In the genomic region with DNA sequence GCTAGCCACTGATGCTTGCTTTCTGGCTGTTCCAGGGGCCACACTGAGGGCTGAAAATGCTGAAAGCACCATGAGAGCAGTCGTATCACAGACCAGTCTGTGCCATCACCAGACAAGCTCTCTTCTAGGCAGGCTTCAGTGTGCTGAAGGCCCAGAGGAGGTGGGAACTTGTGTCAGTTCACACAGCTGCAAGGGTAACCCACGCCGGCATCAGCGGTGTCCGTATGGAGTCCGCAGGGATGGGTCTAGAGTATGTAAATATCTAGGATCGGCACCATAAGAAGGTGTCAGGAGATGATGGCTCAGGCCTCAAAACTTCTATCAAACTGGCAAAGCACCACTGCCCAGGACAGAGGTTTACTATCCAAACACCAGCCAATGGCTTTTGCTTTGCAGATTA, we compare ENCODE assay signal across 14 mouse cellular contexts.
DNase-seq lines count a peak whose midpoint lies in the region; ATAC-seq and TF ChIP-seq lines count a peak whose summit lies in the region.
"Had no signal": no experiment of that assay in that cellular context is flagged by ENCODE, and none has a peak within 500 bp of the region (broad histone marks: within the 10 kb centered on the region; RNA-seq: fewer than 3 reads in every experiment).

No protein-coding gene starts in this region.

- no peak overlapping the region for H3K9ac ChIP-seq in heart, postnatal 0 days (replicated peaks; ENCODE audit: low read depth, low read length)
- no peak overlapping the region for H3K9ac ChIP-seq in lung, postnatal 0 days (replicated peaks; ENCODE audit: low read depth)
- no peak overlapping the region for H3K9ac ChIP-seq in forebrain, embryonic 13.5 days
- no peak overlapping the region for H3K9ac ChIP-seq in stomach, postnatal 0 days (ENCODE audit: low read length)
- H3K9ac ChIP-seq: midbrain, embryonic 15.5 days had no signal

- 0 out of 2 replicates have a peak overlapping the region, but pooled peaks have one; percentile 15 for H3K27ac ChIP-seq in heart, postnatal 0 days (ENCODE audit: low read depth)
- no peak overlapping the region for H3K27ac ChIP-seq in lung, postnatal 0 days (ENCODE audit: low read length)
- H3K27ac ChIP-seq in forebrain, embryonic 13.5 days = peak overlapping the region; percentile 49
- H3K27ac ChIP-seq in stomach, postnatal 0 days (replicated peaks) = no peak overlapping the region
- H3K27ac ChIP-seq: midbrain, embryonic 15.5 days had no signal

- H3K4me3 ChIP-seq in heart, postnatal 0 days (ENCODE audit: low read depth, low read length) = no peak overlapping the region
- no peak overlapping the region for H3K4me3 ChIP-seq in lung, postnatal 0 days (ENCODE audit: low read depth, low read length)
- H3K4me3 ChIP-seq in forebrain, embryonic 13.5 days = no peak overlapping the region
- H3K4me3 ChIP-seq in stomach, postnatal 0 days (ENCODE audit: low read depth, low read length) = no peak overlapping the region
- H3K4me3 ChIP-seq: heart, embryonic 10.5 days; midbrain, embryonic 15.5 days had no signal

- no peak for DNase-seq in heart, postnatal 0 days (ENCODE audit: low spot score)
- no peak for DNase-seq in heart, postnatal 10 days
- DNase-seq in lung, postnatal 0 days (ENCODE audit: low spot score) = no peak
- no peak for DNase-seq in lung, adult 18-20 months
- no peak for DNase-seq in stomach, postnatal 0 days (ENCODE audit: low spot score)
- DNase-seq: cerebellum, adult 11-12 months; cerebellum, postnatal 36 days; gastrocnemius, postnatal 10 days; layer of hippocampus, postnatal 36 days; thymus, adult 18-20 months had no signal

- WGBS in heart, postnatal 0 days = 77% methylated on average over 7 of the region's 7 CpGs
- 64% methylated on average over 7 of the region's 7 CpGs for WGBS in lung, postnatal 0 days
- 94% methylated on average over 7 of the region's 7 CpGs for WGBS in forebrain, embryonic 13.5 days
- 77% methylated on average over 7 of the region's 7 CpGs for WGBS in stomach, postnatal 0 days

- H3K9me3 ChIP-seq in heart, postnatal 0 days (replicated peaks; ENCODE audit: control insufficient read depth, low read length) = no peaks in the 10 kb centered on the region
- no peaks in the 10 kb centered on the region for H3K9me3 ChIP-seq in lung, postnatal 0 days (ENCODE audit: low read length)
- H3K9me3 ChIP-seq in forebrain, embryonic 13.5 days (replicated peaks) = no peaks in the 10 kb centered on the region
- no peaks in the 10 kb centered on the region for H3K9me3 ChIP-seq in stomach, postnatal 0 days (ENCODE audit: control insufficient read depth, low read length)
- H3K9me3 ChIP-seq: heart, embryonic 10.5 days; midbrain, embryonic 15.5 days had no signal

- no peaks in the 10 kb centered on the region for H3K27me3 ChIP-seq in heart, postnatal 0 days (ENCODE audit: control insufficient read depth, insufficient read depth, low read length)
- H3K27me3 ChIP-seq in lung, postnatal 0 days (replicated peaks; ENCODE audit: insufficient read depth, low read length) = no peaks in the 10 kb centered on the region
- H3K27me3 ChIP-seq in forebrain, embryonic 13.5 days = no peaks in the 10 kb centered on the region
- H3K27me3 ChIP-seq in stomach, postnatal 0 days (ENCODE audit: control insufficient read depth, insufficient read depth, low read length) = no peaks in the 10 kb centered on the region
- H3K27me3 ChIP-seq: midbrain, embryonic 15.5 days had no signal

- H3K36me3 ChIP-seq in heart, postnatal 0 days (replicated peaks; ENCODE audit: control insufficient read depth, insufficient read depth, low read length) = no peaks in the 10 kb centered on the region
- no peaks in the 10 kb centered on the region for H3K36me3 ChIP-seq in lung, postnatal 0 days (ENCODE audit: insufficient read depth, low read length)
- H3K36me3 ChIP-seq in forebrain, embryonic 13.5 days (ENCODE audit: poor library complexity, severe bottlenecking) = no peaks in the 10 kb centered on the region
- no peaks in the 10 kb centered on the region for H3K36me3 ChIP-seq in stomach, postnatal 0 days (ENCODE audit: control insufficient read depth, insufficient read depth, low read length)
- H3K36me3 ChIP-seq: heart, embryonic 10.5 days; midbrain, embryonic 15.5 days had no signal

- no peak for TF ChIP-seq EP300 in heart, postnatal 0 days (IDR thresholded peaks at IDR 0.05; ENCODE audit: low read depth)
- no peak for TF ChIP-seq EP300 in lung, postnatal 0 days (IDR thresholded peaks at IDR 0.05)
- TF ChIP-seq EP300 in stomach, postnatal 0 days (optimal IDR thresholded peaks at IDR 0.05) = no peak

- TF ChIP-seq CTCF in heart, postnatal 0 days (IDR thresholded peaks at IDR 0.05; ENCODE audit: low read depth) = no peak
- TF ChIP-seq CTCF in lung, postnatal 0 days (IDR thresholded peaks at IDR 0.05) = no peak
- TF ChIP-seq CTCF in stomach, postnatal 0 days (IDR thresholded peaks at IDR 0.05; ENCODE audit: low read depth) = no peak

- H3K4me2 ChIP-seq in heart, postnatal 0 days (ENCODE audit: low read depth, low read length) = no peak overlapping the region
- 0 out of 2 replicates have a peak overlapping the region, but pooled peaks have one; percentile 22 for H3K4me2 ChIP-seq in lung, postnatal 0 days (replicated peaks; ENCODE audit: low read depth, low read length)
- H3K4me2 ChIP-seq in forebrain, embryonic 13.5 days = no peak overlapping the region
- H3K4me2 ChIP-seq in stomach, postnatal 0 days (replicated peaks; ENCODE audit: low read depth) = no peak overlapping the region
- H3K4me2 ChIP-seq: midbrain, embryonic 15.5 days had no signal

- peaks cover 15% of the 10 kb centered on the region for H3K4me1 ChIP-seq in heart, postnatal 0 days (ENCODE audit: control insufficient read depth, insufficient read depth)
- H3K4me1 ChIP-seq in lung, postnatal 0 days (ENCODE audit: insufficient read depth, low read depth, low read length) = peaks cover 3% of the 10 kb centered on the region
- H3K4me1 ChIP-seq in forebrain, embryonic 13.5 days = peaks cover 49% of the 10 kb centered on the region
- peaks cover 2% of the 10 kb centered on the region; the same call in 1 of the 2 replicates for H3K4me1 ChIP-seq in stomach, postnatal 0 days (replicated peaks; ENCODE audit: control insufficient read depth, insufficient read depth)

- intact Hi-C loops in heart, postnatal 10 days (cut with DNase I) = no loop called here

- ATAC-seq in heart, postnatal 0 days (ENCODE audit: insufficient read depth, low read depth) = no peak; the same call in 1 of the 2 replicates
- ATAC-seq in lung, postnatal 0 days = no peak
- ATAC-seq in forebrain, embryonic 13.5 days = peak; percentile 61
- 0 out of 2 replicates have a peak, but pooled peaks have one; percentile 13 for ATAC-seq in stomach, postnatal 0 days (ENCODE audit: low FRiP score, low TSS enrichment)
- ATAC-seq in inflammation-experienced regulatory T-cells, adult 6 months = no peak

Comparison
In these comparisons a context has a peak if more than half of its experiments do, and no peak if none do; other contexts are left out.
1. ATAC-seq: peak in forebrain, embryonic 13.5 days (single experiment) and stomach, postnatal 0 days (single experiment); none in heart, postnatal 0 days (single experiment), lung, postnatal 0 days (single experiment) and inflammation-experienced regulatory T-cells, adult 6 months (single experiment).
2. H3K27ac ChIP-seq: peak in heart, postnatal 0 days (single experiment) and forebrain, embryonic 13.5 days (single experiment); none in lung, postnatal 0 days (single experiment) and stomach, postnatal 0 days (single experiment).